Mouse (Mus musculus): ENCODE data around the gene Crtam. TPM values are rescaled to one million over a fixed set of nuclear protein-coding genes. Genes with fewer than 3 reads are reported as not detected.

Crtam gene
- 0.05 and 0.22 TPM in 2 replicates for total RNA-seq (2012; rRNA removed)

DNA sequence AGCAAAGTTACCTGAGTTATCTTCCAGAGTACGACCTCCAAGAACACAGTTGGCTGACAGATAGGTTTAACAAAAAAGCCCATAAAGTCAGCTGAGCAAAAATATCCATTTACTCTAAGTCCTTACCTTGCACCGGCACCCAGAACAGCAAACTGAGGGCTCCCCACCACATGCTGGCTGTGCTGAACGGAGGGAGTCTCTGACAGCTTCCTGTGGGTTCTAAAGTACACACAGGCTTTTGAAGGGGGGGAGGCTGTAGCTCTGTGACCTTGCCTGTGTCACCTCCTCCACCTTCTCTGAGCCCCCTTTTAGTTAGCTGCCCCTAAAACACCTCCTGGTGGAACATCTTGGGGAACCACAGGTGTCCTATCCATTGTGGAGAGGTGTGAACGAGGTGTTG lies at the start of gene Crtam:
TSS of gene Crtam (minus strand) at position 214 of the 400 bp plus-strand sequence.
- no peak within 1 kb of the TSS for H3K27ac ChIP-seq (ENCODE audit: insufficient read depth, low read depth, low read length, poor library complexity, severe bottlenecking)
- H3K9ac ChIP-seq (ENCODE audit: insufficient read depth, low read depth, low read length, poor library complexity, severe bottlenecking), result no peak within 1 kb of the TSS
- no peak for TF ChIP-seq CHD2 (IDR thresholded peaks at IDR 0.05; ENCODE audit: low read depth, low read length)
- no peak for TF ChIP-seq ZNF384 (IDR thresholded peaks at IDR 0.05; ENCODE audit: low read depth, low read length)
- no peak for TF ChIP-seq ZC3H11A (IDR thresholded peaks at IDR 0.05; ENCODE audit: borderline replicate concordance, low read depth, low read length)
- TF ChIP-seq HCFC1 (IDR thresholded peaks at IDR 0.05; ENCODE audit: borderline replicate concordance, insufficient read depth, low read length), result no peak
- no peak for TF ChIP-seq MAFK (IDR thresholded peaks at IDR 0.05; ENCODE audit: insufficient read depth, low read depth, low read length)
- no peaks in the 10 kb centered on the region for H3K4me1 ChIP-seq (ENCODE audit: control insufficient read depth in 2 of 2, insufficient read depth in 2 of 2, low read length in 2 of 2, poor library complexity in 1 of 2)
- H3K9me3 ChIP-seq (ENCODE audit: control insufficient read depth, insufficient read depth, low read depth, low read length), result no peaks in the 10 kb centered on the region
- H3K36me3 ChIP-seq (ENCODE audit: control insufficient read depth, insufficient read depth, low read length, poor library complexity, severe bottlenecking), result no peaks in the 10 kb centered on the region
- in situ Hi-C loops (cut with MboI; ENCODE audit: low sequenced_read_pairs in 2 of 2, unreplicated experiment in 2 of 2), result no loop called here
- no peak for DNase-seq (ENCODE audit: low read depth, low spot score)
- no peak within 1 kb of the TSS for H3K4me3 ChIP-seq (ENCODE audit: insufficient read depth in 1 of 2, low read depth in 1 of 2, low read length in 2 of 2, poor library complexity in 1 of 2, severe bottlenecking in 1 of 2)

DNA sequence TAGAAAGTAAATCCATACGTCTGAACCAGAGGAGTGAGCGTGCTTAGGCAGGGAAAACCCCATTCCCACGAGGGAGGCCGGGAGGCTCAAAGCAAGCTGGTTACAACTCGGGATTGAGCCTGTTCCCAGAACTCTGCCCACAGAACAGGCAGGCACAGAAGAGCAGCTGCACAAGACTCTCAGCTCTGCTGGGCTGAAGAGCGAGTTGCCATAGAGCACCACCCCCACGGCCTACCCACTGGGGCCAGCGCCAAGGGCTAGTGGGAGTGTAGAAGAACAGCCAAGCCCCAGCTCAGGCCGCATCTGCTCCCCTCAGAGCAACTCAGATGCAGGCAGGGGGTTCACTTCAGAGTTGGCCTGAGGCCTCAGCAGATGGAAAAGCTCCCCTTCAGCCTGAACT lies 49.7 kb upstream of the Crtam start:
- Histone ChIP-seq H3K4me3 (ENCODE audit: insufficient read depth in 1 of 2, low read depth in 1 of 2, low read length in 2 of 2, poor library complexity in 1 of 2, severe bottlenecking in 1 of 2) (no peak overlapping the region), H3K27ac (ENCODE audit: insufficient read depth, low read depth, low read length, poor library complexity, severe bottlenecking) (no peak overlapping the region), H3K9me3 (ENCODE audit: control insufficient read depth, insufficient read depth, low read depth, low read length) (no peaks in the 10 kb centered on the region), H3K9ac (ENCODE audit: insufficient read depth, low read depth, low read length, poor library complexity, severe bottlenecking) (no peak overlapping the region), H3K36me3 (ENCODE audit: control insufficient read depth, insufficient read depth, low read length, poor library complexity, severe bottlenecking) (no peaks in the 10 kb centered on the region), H3K4me1 (ENCODE audit: control insufficient read depth in 2 of 2, insufficient read depth in 2 of 2, low read length in 2 of 2, poor library complexity in 1 of 2) (no peaks in the 10 kb centered on the region)
- DNase-seq (ENCODE audit: low read depth, low spot score), result no peak
- TF ChIP-seq HCFC1 (IDR thresholded peaks at IDR 0.05; ENCODE audit: borderline replicate concordance, insufficient read depth, low read length) (no peak), ZC3H11A (IDR thresholded peaks at IDR 0.05; ENCODE audit: borderline replicate concordance, low read depth, low read length) (no peak), MAFK (IDR thresholded peaks at IDR 0.05; ENCODE audit: insufficient read depth, low read depth, low read length) (no peak), CHD2 (IDR thresholded peaks at IDR 0.05; ENCODE audit: low read depth, low read length) (no peak), ZNF384 (IDR thresholded peaks at IDR 0.05; ENCODE audit: low read depth, low read length) (no peak)
- in situ Hi-C loops (cut with MboI; ENCODE audit: low sequenced_read_pairs in 2 of 2, unreplicated experiment in 2 of 2), result loop anchor here in 1 of 2 experiments (10.0 kb wide), 1 partner anchor 131 kb away; no protein-coding TSS in a partner anchor

DNA sequence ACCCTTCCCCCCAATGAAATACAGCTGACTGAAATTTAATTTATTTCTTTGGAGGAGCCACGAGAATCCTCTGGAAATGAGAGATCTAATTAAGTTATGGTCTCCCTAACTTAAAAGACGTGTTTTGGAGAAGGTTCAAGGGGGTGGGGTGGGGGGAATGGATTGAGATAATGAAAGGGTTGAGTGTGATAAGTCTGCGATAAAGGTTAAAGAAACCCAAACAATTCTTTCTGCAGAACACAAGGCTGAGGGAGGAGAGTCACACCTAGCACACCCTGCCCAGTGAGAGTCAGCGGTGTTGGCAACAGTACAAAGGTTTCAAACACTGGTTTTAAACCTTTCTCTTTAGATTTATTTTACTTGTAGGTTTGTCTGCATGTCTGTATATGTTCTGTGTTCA lies 49.0 kb upstream of the Crtam start:
- Histone ChIP-seq H3K9me3 (ENCODE audit: control insufficient read depth, insufficient read depth, low read depth, low read length) (no peaks in the 10 kb centered on the region), H3K36me3 (ENCODE audit: control insufficient read depth, insufficient read depth, low read length, poor library complexity, severe bottlenecking) (no peaks in the 10 kb centered on the region), H3K4me1 (ENCODE audit: control insufficient read depth in 2 of 2, insufficient read depth in 2 of 2, low read length in 2 of 2, poor library complexity in 1 of 2) (no peaks in the 10 kb centered on the region), H3K27ac (ENCODE audit: insufficient read depth, low read depth, low read length, poor library complexity, severe bottlenecking) (no peak overlapping the region), H3K4me3 (ENCODE audit: insufficient read depth in 1 of 2, low read depth in 1 of 2, low read length in 2 of 2, poor library complexity in 1 of 2, severe bottlenecking in 1 of 2) (no peak overlapping the region), H3K9ac (ENCODE audit: insufficient read depth, low read depth, low read length, poor library complexity, severe bottlenecking) (no peak overlapping the region)
- in situ Hi-C loops (cut with MboI; ENCODE audit: low sequenced_read_pairs in 2 of 2, unreplicated experiment in 2 of 2), result loop anchor here in 1 of 2 experiments (10.0 kb wide), 1 partner anchor 131 kb away; no protein-coding TSS in a partner anchor
- TF ChIP-seq MAFK (IDR thresholded peaks at IDR 0.05; ENCODE audit: insufficient read depth, low read depth, low read length) (no peak), CHD2 (IDR thresholded peaks at IDR 0.05; ENCODE audit: low read depth, low read length) (no peak), ZC3H11A (IDR thresholded peaks at IDR 0.05; ENCODE audit: borderline replicate concordance, low read depth, low read length) (no peak), ZNF384 (IDR thresholded peaks at IDR 0.05; ENCODE audit: low read depth, low read length) (no peak), HCFC1 (IDR thresholded peaks at IDR 0.05; ENCODE audit: borderline replicate concordance, insufficient read depth, low read length) (no peak)
- no peak for DNase-seq (ENCODE audit: low read depth, low spot score)

DNA sequence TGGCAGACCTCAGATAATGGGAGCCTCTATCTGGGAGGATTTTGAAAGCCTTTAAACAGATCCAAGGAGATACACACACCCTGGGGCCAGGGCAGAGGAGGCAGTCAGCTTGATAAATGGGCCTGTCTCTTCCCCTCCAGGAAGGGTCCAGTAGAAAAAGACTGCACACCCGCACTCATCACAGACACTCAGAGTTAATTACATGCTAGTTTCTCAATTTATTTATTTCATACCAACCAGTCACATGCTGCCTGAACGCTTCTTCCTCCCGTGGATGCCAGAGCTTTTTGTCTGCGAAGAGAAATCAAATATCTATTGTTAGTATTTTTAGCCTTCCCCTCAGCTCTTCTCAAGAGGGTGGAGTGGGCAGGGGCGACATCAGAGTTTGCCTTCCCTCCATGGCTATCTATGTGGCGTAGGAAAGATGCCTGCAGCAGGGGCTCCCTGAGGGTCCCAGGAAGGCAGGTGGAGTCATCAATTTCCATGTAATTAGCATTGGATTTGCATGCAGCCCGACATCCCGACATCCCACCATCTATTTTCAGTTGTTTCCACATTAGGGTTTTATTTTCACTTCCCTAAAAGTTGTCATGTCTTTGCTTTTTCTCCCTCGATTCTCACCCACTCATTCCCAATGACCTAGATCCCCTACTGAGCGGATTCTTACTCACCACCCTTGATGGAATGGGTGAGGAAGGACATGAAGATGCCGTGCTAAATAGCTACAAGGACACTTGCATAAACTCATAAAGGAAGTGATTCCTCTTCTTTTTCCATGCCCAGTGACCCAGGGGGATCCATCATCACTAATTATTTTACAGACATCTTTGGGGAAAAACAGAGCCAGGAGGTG lies 46.9 kb upstream of the Crtam start:
- Histone ChIP-seq H3K9me3 (ENCODE audit: control insufficient read depth, insufficient read depth, low read depth, low read length) (no peaks in the 10 kb centered on the region), H3K4me1 (ENCODE audit: control insufficient read depth in 2 of 2, insufficient read depth in 2 of 2, low read length in 2 of 2, poor library complexity in 1 of 2) (no peaks in the 10 kb centered on the region), H3K4me3 (ENCODE audit: insufficient read depth in 1 of 2, low read depth in 1 of 2, low read length in 2 of 2, poor library complexity in 1 of 2, severe bottlenecking in 1 of 2) (no peak overlapping the region), H3K27ac (ENCODE audit: insufficient read depth, low read depth, low read length, poor library complexity, severe bottlenecking) (no peak overlapping the region), H3K36me3 (ENCODE audit: control insufficient read depth, insufficient read depth, low read length, poor library complexity, severe bottlenecking) (no peaks in the 10 kb centered on the region), H3K9ac (ENCODE audit: insufficient read depth, low read depth, low read length, poor library complexity, severe bottlenecking) (no peak overlapping the region)
- no peak for DNase-seq (ENCODE audit: low read depth, low spot score)
- in situ Hi-C loops (cut with MboI; ENCODE audit: low sequenced_read_pairs in 2 of 2, unreplicated experiment in 2 of 2), result loop anchor here in 1 of 2 experiments (10.0 kb wide), 1 partner anchor 133 kb away; no protein-coding TSS in a partner anchor
- TF ChIP-seq ZC3H11A (IDR thresholded peaks at IDR 0.05; ENCODE audit: borderline replicate concordance, low read depth, low read length) (no peak), MAFK (IDR thresholded peaks at IDR 0.05; ENCODE audit: insufficient read depth, low read depth, low read length) (no peak), HCFC1 (IDR thresholded peaks at IDR 0.05; ENCODE audit: borderline replicate concordance, insufficient read depth, low read length) (no peak), ZNF384 (IDR thresholded peaks at IDR 0.05; ENCODE audit: low read depth, low read length) (no peak), CHD2 (IDR thresholded peaks at IDR 0.05; ENCODE audit: low read depth, low read length) (no peak)

Measured in ES-E14 (cell line).